Mouse (Mus musculus) monocyte, adult 5-6 weeks (primary cell): ENCODE data around the gene Fgf12. TPM values are rescaled to one million over a fixed set of nuclear protein-coding genes. Genes with fewer than 3 reads are reported as not detected.

Experiments used
- ATAC-seq: fragments of 153-309, 156-312 bp; replicated peaks from 2 replicates; pipeline ENCODE4 v1.8.0; 2017; ENCODE audit warnings: mild to moderate bottlenecking; ENCODE audit not compliant: low TSS enrichment, insufficient number of reproducible peaks, severe bottlenecking, poor library complexity, low FRiP score
- total RNA-seq: library from RNA; stranded (forward); fragments of 200-1000, 200-491, 200-594 nt; gene quantifications from 3 replicates; pipeline ENCODE4 v1.2.3, GENCODE M21; 2017

Fgf12 gene
- total RNA-seq, 1 experiment from 2014 or later: not detected

DNA sequence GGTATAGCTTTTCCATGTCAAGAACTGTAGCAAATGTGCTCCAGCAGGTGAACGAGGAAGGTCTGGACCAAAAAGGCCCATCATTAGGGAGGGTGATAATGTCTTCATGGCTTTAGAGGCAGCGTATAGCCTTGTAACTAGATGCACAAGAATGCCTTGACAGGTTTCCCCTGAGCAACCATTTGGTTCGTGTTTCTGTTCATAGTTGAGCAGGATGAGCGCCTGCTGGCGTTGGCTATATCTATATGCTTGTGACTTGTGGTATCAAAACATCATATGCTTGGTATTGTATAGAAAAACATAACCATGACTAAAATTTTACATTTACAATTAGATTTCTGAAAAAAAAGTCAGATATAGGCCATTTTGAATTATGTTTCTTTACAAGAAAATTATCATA, 361.6 kb downstream of the Fgf12 start:
- ATAC-seq: no peak

DNA sequence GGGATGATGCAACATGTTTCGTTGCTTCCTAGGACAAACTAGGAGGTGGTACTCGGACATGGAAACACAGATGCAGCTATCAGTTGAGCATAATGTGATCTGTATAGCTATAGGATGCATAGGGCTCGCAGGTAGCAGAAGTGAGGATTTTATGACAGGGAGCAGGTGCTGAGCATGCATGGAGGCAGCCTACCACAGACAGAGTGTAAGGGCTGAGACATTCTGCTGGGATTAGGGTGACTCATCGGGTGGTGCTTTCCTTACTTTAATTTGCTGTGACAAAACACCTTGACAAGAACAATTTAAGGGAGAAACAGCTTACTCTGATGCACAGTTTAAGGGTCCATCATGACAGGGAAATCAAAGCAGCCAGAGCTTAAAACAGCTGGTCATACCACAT, 363.8 kb downstream of the Fgf12 start:
- no peak for ATAC-seq

DNA sequence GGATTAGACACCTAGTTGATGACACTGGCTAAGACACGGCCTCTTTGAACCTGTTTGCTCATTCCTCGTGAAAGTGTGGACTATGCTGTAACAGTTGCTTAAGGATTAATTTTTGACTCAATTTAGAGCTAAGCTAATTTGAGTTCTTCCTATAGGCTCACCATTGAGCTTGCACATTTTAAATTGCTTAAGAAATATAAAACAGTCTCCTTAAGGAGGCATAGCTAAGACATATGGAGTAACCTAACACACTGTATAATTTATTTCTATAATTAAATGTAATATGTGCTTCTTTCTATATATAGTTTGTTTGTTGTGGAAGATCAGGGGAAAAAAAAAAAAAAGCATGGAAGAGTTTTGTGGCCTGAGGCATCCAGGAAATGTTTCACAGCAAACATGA, 378.1 kb downstream of the Fgf12 start:
- ATAC-seq: no peak

DNA sequence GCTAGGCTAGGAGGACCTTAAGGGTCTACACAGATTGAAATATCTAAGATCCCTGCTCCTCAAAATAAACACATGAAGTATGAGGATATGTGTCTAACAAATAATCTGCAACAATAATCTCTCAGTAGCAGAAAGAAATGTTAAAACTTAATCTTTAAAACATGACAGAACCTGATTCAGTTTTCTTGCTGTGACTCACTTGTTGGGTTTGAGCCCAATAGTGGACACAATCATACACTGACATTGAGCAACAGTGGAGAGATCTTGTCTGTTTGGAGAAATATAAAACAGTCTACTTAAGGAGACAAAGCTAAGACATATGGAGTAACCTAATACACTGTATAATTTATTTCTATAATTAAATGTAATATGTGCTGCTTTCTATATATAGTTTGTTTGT, 379.6 kb downstream of the Fgf12 start:
- no peak for ATAC-seq

DNA sequence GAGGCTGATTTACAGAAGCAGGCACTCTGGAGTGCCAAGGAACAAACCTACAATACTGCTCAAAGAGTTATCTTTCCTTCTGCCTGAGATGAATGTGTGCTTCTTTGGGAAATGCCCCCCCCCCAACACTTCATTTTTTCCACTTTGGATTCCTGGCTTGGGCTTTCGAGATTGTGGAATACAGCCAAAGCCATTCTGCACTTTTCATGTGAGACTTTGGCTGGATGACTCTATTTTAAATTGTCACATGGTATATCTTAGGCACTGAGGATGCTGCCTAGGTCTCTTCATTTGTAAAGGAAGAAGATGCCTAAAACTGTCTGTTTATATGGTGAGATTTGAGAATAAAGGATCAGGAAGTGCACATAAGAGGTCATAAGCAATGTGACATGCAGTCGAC, 402.2 kb downstream of the Fgf12 start:
- ATAC-seq: no peak

DNA sequence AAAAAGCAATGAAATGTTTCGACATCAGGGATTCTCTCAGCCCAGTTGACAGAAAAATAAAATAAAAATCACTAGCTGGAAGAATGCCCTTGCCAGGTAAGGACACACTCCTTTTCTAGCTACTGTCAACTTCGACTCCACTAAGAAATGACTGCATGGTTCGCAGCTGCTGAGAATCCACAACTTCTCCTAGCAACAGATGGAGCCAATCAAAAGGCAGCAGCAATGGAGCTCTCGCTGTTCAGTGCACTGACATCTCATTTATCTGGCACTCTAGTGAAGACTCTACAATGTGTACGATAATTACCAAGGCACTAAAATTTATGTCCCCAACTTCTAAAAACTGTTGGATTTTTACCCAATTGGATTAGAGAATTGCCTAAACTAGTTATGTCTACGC, 407.5 kb downstream of the Fgf12 start:
- no peak for ATAC-seq

DNA sequence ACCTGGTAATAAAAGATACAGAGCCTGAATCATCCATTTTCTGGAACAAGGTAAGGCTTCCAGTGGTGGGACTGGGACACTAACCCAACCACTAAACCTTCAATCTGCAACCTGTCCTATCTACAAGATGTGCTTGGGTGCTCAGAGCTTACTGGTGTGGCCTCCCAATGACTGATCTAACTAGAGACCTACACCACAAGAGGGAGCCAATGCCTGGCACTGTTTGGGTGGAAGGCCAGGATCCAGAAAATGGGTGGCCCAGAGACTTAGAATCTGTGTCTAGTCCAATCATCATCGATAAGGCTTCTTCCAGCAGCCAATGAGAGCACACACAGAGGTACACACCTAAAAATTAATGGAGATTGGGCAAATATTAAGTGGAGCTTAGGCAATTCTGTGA, 414.9 kb downstream of the Fgf12 start:
- ATAC-seq: no peak

DNA sequence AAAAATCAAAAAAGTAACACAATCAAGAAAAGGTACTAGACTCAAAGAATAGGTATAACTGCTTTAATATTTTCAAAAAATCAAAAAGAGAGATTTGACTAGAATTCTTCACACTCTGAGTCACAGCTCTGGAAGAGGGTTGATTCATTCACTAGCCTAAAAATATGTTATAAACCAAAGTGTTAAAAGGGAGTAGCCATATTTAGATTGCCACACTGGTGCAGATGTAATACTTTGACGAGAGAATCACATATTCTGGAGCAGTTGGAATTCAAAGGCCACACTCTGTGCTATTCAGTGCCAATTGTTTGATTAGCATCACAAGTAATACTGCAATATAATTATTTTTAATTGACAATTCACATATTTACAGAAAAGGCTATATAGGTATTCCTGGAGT, 416.2 kb downstream of the Fgf12 start:
- no peak for ATAC-seq

DNA sequence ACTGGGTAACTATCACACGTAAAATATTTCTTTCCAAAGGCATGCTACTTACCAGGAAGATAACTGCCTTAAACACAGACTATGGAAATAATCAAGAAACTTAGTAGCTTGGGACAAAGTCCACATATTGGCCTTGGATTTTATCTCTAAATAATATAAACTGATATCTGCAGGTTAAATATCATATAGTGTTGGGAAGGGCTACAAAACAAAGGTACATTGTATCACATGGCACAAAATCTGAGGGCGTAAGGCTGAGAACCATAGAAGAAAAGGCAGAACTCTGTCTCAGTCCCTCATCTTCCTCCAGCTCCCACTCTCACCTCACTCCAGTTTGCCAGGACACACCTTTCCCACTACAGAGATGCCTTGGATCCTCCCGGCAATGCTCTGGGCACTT, 417.8 kb downstream of the Fgf12 start:
- ATAC-seq: no peak

DNA sequence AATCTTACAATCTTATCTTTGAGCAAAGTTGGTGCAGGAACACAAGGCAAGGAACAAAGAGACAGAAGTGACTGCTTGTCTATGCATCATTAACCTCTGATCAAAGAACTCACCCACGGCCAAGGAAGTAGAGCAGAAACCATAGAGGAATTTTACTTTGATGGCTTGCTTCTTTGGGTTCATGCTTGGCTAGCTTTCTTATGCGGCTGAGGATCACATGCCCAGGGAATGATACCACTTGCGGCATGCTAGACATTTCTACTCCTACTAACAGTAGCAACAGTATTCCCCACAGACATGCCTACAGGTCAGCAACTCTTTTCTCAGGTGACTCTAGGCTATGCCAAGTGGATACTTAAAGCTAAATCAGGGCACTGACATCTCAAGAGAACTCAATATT, 429.3 kb downstream of the Fgf12 start:
- ATAC-seq: no peak

DNA sequence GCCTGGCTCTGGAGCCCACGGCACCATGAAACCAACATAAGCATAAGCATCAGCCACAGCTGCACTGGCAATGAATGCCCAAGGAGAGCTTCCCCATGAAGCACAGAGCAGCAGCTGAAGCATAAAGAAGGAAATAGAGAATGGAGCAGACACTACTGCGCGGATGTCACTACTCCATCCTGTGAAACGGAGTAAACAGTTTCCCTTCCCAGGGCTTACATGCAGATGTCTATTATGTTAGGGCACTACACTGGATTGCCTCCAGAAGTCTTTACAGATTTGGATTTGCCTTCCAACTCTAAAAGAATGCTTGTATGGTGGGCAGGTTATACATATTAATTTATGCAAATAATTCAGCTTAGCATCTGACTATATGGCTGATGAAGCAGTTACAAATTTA, 441.2 kb downstream of the Fgf12 start:
- ATAC-seq: no peak

DNA sequence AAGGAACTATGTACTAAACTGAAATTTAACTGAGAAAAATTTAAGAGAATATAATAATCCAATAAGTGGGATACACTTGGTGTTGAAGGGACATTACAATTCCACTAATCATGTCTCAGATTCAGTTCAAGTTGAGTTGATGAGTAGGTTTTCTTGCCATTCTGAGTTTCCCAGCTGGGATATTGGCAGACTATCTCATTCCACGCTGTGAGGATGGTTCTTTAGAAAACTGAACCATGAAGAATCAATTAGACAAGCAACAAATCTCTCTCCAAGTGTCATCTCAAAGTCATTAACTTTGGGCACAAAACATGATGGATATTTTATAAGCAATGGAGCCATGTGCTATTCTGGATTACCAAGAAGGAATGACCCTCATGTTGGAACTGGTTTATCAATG, 449.0 kb downstream of the Fgf12 start:
- no peak for ATAC-seq

DNA sequence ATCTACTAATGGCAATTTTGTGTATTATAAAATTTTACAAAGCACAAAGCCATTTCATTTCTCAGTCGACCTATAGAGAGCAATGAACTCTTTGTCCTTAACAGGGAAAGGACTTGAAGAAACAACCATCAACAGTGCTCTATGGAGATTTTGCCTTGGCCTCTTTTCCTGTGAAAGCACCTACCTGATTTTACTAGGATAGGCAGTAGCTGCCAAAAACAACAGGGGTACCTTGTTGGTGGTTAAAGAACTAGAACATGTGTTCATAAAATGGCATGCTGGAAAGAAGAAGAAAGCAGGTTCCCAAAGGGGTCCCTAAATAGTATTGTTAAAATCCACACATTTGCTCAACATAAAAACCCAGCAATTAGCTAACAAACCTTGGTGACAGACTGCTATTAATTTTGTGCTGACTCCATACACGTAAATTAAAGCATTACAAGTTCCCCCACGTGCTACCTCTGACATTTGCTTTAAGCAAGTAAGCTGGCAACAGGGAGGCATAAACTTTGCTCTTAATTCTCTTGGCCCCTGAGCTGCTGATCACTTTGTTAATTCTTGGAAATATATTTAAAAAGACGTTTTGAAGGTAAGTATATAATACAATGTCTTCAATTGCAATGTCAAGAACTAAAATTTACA, 463.1 kb downstream of the Fgf12 start:
- ATAC-seq: no peak

DNA sequence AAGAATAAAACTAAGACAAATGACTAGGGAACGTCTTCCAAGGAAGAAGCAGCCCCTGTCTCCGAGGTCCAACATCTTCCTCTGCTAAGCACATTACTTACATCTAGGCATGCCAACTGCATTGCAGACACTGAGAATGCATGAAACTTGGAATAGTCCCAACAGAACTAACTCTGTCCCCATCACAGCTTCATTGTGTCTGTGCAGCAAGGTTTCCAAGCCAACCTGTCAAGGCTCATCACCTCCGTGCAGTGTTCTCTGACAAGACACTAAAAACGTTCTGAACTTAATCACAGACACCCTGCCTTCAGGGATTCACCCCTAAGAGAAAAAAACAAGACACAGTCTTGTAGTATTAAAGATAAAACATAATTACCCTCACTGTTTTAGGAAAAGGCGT, 495.0 kb downstream of the Fgf12 start:
- ATAC-seq: no peak

DNA sequence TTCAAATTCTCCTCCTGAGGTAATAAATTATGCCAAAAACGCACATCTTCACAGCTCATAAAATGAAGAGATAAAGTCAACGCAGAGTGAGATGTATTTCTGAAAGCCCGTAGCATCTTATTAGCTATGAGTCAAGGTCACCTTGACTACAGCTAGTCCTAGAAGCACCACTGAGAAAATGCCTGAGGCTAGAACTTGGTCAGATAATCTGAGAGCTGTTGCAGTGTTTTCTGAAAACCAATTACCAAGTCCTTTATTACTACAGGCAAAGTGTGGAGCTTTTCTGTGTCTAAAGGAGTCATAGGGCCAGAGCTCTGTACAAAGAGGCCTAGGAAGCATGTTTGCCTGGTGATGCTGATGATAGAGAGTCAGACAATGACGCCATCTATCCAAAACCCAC, 498.6 kb downstream of the Fgf12 start:
- no peak for ATAC-seq

DNA sequence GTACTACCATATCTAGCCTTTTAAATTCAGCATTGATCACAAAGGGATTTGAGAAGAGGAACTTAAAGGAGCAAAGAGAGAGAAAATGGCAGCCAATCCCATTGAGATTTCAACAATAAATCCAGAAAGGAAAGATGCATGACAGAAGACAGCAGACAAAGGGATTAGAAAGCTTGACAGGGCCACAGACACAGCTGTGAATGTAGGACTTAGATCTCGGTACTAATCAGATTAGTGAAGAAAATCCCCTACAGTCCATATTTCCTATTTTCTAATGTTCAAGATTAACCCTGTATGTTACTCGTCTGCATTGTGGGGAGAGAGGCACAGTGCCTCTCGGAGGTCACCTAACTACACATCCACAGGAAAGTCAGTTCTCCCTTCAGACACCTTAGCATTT, 500.9 kb downstream of the Fgf12 start:
- no peak for ATAC-seq

DNA sequence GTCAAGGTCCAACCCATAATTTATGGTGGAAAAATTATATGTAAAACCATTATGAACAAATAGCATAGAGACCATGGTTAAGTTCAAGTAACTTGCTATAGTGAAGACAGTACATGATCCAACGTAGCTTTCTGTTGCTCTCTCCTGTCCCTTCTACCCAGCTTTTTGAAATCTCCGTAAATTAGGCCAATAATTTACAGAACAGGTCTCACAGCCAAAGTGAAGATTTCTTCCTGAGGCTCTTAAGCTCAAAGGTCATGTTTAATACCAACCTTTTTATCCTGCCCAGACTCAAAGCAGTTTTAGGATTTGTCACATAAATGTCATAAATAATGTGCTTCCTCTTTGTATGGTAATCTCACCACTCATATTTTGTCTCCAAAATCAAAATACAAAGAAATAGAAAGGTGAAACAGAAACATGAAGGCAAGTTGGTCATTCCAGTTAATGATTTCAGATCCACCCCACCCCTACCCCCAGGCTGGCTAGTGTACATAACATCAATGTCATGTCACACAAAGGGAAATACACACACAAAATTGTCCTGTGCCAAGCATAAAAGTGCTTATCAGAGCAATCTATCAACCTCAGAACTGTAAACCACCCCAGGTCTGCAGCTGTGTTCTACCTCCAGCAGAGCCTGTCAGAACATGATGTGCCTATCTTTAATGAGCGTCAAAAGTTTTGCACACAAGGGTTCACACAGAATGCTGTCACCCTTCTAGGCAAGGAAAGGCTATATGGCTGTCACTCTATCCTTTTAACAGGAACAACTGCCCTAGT, 509.8 kb downstream of the Fgf12 start:
- no peak for ATAC-seq

DNA sequence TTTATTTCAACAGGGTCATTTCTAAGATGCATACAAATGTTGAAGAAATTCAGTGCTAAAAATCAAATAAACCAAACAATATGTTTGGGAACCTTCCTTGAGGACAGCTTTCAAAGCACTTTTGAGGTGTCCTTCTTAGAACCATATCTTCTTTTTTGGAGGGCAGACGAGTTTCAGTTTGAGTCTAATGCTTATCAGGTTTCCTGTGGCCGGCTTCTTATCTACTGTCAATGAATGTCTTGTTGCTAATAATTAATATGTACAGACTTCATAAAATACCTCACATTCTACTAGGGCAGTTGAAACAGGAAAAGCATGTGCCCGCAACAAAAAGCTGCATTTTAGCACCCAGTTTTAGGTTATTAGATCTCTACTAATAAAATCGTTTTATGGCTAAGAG, 513.5 kb downstream of the Fgf12 start:
- no peak for ATAC-seq

DNA sequence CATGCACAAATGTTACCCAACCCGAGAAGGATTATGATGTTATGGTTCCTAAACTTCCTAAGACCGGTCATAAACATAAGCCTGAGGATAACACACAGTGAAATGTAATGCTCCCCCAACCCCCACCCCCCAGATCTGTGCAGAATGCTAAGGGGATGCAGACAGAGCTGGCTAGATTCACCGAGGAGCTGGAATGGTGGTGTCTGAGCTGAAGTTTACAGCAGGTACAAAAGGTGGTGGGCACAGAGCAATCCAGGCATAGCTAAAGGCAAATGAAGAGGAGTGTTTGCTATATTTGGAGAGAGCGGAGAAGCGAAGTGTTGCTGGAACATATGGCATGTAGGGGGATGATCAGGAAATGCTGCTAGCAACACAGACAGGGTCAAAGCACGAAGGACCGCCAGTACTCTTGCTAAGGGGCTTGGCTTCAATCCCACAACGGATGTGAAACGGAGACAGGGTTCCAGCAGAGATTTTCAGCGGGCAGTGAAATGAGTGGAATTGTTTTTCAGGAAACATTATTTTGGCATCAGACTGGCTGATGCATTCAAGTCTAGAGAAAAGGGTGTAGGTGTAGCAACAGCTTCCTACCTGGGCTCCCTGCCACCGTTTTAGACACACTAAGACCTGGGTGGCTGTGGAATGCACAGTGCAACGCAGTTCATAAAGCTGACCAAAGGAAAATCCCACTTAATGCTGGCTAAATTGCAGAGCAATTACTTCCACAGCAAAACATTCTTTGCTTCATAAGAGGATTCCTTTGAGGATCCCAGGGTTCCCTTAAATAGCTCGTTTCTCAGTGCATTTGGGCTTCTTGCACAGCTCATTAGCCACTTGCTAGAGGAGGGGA, 514.6 kb downstream of the Fgf12 start:
- ATAC-seq: no peak

DNA sequence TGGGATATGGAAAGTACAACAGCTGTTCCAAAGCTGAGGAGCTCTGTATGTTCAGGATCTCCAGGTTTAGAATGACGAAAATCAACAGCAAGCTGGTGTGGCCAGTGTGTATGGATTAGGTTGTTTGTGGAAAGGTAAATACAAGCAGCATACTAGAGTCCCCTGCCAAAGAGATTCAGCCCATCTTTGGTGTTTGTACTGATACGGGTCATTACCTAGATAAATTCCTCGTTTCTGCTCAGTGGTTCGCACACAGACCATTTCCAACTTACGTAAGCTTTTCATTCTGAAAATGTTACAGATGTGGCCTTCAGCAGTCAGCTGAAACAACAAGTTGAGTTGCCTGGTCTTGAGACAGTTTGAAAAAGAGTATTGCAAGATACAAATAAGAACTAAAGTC, 536.9 kb downstream of the Fgf12 start:
- ATAC-seq: no peak
